Mouse (Mus musculus): Measurements from ENCODE around the gene Rbbp5.

- TF ChIP-seq CTCF (IDR thresholded peaks at IDR 0.05; ENCODE audit: extremely low read depth, insufficient read depth, low read length) (no peak), POLR2A (IDR thresholded peaks at IDR 0.05; ENCODE audit: extremely low read depth, insufficient read depth, low read length) (no peak)
Observed at GRCm38 (mm10) chr1:132541171-132541823, 64.1 kb downstream of the Rbbp5 start.
